Mouse (Mus musculus) neural tube, embryonic 14.5 days (tissue): ENCODE data around the gene Themis2. TPM values are rescaled to one million over a fixed set of nuclear protein-coding genes. Genes with fewer than 3 reads are reported as not detected.

Experiments
- ATAC-seq: fragments of 200-750 bp; cut with Nextera tagmentation; 2 replicates; pipeline ENCODE4 v1.8.0; 2017; ENCODE audit warnings: low read depth, mild to moderate bottlenecking, moderate TSS enrichment, moderate library complexity
- H3K27ac ChIP-seq: fragments of 300-500 bp; sonication (generic); 2 replicates; pipeline ENCODE4 v1.5.1; 2014; ENCODE audit warnings: low read depth, mild to moderate bottlenecking, control low read depth, low read length, moderate library complexity, mixed read lengths
- H3K27me3 ChIP-seq: fragments of 300-500 bp; sonication (generic); 2 replicates; pipeline ENCODE4 v1.6.1; 2014; ENCODE audit warnings: low read length; ENCODE audit not compliant: control insufficient read depth, insufficient read depth
- H3K36me3 ChIP-seq: fragments of 300-500 bp; sonication (generic); 2 replicates; pipeline ENCODE4 v1.6.1; 2014; ENCODE audit warnings: low read length, mixed read lengths; ENCODE audit not compliant: control insufficient read depth, insufficient read depth
- H3K4me1 ChIP-seq: fragments of 300-500 bp; sonication (generic); 2 replicates; pipeline ENCODE4 v1.6.1; 2014; ENCODE audit warnings: low read length; ENCODE audit not compliant: control insufficient read depth, insufficient read depth
- H3K4me2 ChIP-seq: fragments of 300-500 bp; sonication (generic); 2 replicates; pipeline ENCODE4 v1.6.1; 2014; ENCODE audit warnings: mild to moderate bottlenecking, low read depth, low read length, control low read depth
- H3K4me3 ChIP-seq: fragments of 300-500 bp; sonication (generic); 2 replicates; pipeline ENCODE4 v1.5.1; 2014; ENCODE audit warnings: low read depth, low read length, control low read depth, mixed read lengths
- H3K9ac ChIP-seq: fragments of 300-500 bp; sonication (generic); replicated peaks from 2 replicates; pipeline ENCODE4 v1.6.1; 2014; ENCODE audit warnings: low read depth, mild to moderate bottlenecking, control low read depth, low read length, mixed read lengths
- H3K9me3 ChIP-seq: fragments of 300-500 bp; sonication (generic); 2 replicates; pipeline ENCODE4 v1.6.1; 2016; ENCODE audit warnings: low read length; ENCODE audit not compliant: control insufficient read depth
- WGBS: fragments of 180-500 bp; shearing (Covaris S2); extraction: QIAGEN DNeasy Blood & Tissue Kit; methylation state at CpG from one replicate; pipeline ENCODE4 v1.1.7; 2014; 5-methylcytosine and 5-hydroxymethylcytosine counted together
- polyA plus RNA-seq: library from polyadenylated mRNA; unstranded; fragments of >200 nt; fragmentation: Nextera tagmentation; extraction: Ambion mirVana; gene quantifications from 2 replicates; pipeline ENCODE4 v1.2.1, GENCODE M21; 2014

Themis2 gene
- 0.11 and 1.1 TPM in 2 replicates for polyA plus RNA-seq

GRCm38 (mm10) chr4:132796196-132796886 is at the start of gene Themis2:
Gene Themis2, minus strand, starts transcription at chr4:132796387.
- Histone ChIP-seq H3K9ac (no peak within 1 kb of the TSS), H3K4me3 (peak within 1 kb of the TSS; percentile 8; the same call in 1 of the 2 replicates), H3K27ac (no peak within 1 kb of the TSS), H3K9me3 (no peaks in the 10 kb centered on the region), H3K27me3 (no peaks in the 10 kb centered on the region), H3K4me1 (no peaks in the 10 kb centered on the region), H3K36me3 (no peaks in the 10 kb centered on the region), H3K4me2 (peak within 1 kb of the TSS; percentile 43)
- no peak for ATAC-seq
- WGBS: 2% methylated on average over 21 of the region's 21 CpGs

- Histone ChIP-seq H3K4me3 (peak overlapping the region; percentile 83), H3K27ac (peak overlapping the region; percentile 82), H3K4me2 (peak overlapping the region; percentile 79), H3K27me3 (no peaks in the 10 kb centered on the region), H3K4me1 (peaks cover 7% of the 10 kb centered on the region), H3K9me3 (no peaks in the 10 kb centered on the region), H3K9ac (peak overlapping the region; percentile 91; the same call in 1 of the 2 replicates), H3K36me3 (peaks cover 13% of the 10 kb centered on the region)
- no peak for ATAC-seq
- WGBS: 85% methylated on average over 1 of the region's 1 CpGs
Observed at GRCm38 (mm10) chr4:132843705-132844071, 47.5 kb upstream of the Themis2 start.

GRCm38 (mm10) chr4:132842970-132843704 is 47.0 kb upstream of the Themis2 start, which contains the start of gene Ppp1r8:
Gene Ppp1r8, minus strand, starts transcription at chr4:132843169.
- no peaks in the 10 kb centered on the region for H3K27me3 ChIP-seq
- H3K9me3 ChIP-seq: no peaks in the 10 kb centered on the region
- H3K4me3 ChIP-seq: peak within 1 kb of the TSS; percentile 83
- peaks cover 7% of the 10 kb centered on the region for H3K4me1 ChIP-seq
- WGBS: 1% methylated on average over 40 of the region's 40 CpGs
- H3K27ac ChIP-seq: peak within 1 kb of the TSS; percentile 82
- peak; percentile 99 for ATAC-seq
- peaks cover 15% of the 10 kb centered on the region for H3K36me3 ChIP-seq
- peak within 1 kb of the TSS; percentile 79 for H3K4me2 ChIP-seq
- peak within 1 kb of the TSS; percentile 91 for H3K9ac ChIP-seq

GRCm38 (mm10) chr4:132842281-132842906 is 46.2 kb upstream of the Themis2 start:
- WGBS: under 1% methylated on average over 30 of the region's 30 CpGs
- no peaks in the 10 kb centered on the region for H3K9me3 ChIP-seq
- H3K27ac ChIP-seq: peak overlapping the region; percentile 82
- H3K9ac ChIP-seq: peak overlapping the region; percentile 91
- H3K4me3 ChIP-seq: peak overlapping the region; percentile 83
- H3K27me3 ChIP-seq: no peaks in the 10 kb centered on the region
- peaks cover 18% of the 10 kb centered on the region for H3K36me3 ChIP-seq
- ATAC-seq: peak; percentile 62
- H3K4me1 ChIP-seq: peaks cover 7% of the 10 kb centered on the region
- peak overlapping the region; percentile 79 for H3K4me2 ChIP-seq

GRCm38 (mm10) chr4:132841493-132841892 is 45.3 kb upstream of the Themis2 start:
- Histone ChIP-seq H3K9ac (peak overlapping the region; percentile 91; the same call in 1 of the 2 replicates), H3K4me3 (peak overlapping the region; percentile 83), H3K9me3 (no peaks in the 10 kb centered on the region), H3K4me2 (peak overlapping the region; percentile 79), H3K27ac (no peak overlapping the region), H3K36me3 (peaks cover 18% of the 10 kb centered on the region), H3K27me3 (no peaks in the 10 kb centered on the region), H3K4me1 (peaks cover 7% of the 10 kb centered on the region)
- 87% methylated on average over 3 of the region's 3 CpGs for WGBS
- no peak for ATAC-seq

GRCm38 (mm10) chr4:132823614-132824366 is 27.6 kb upstream of the Themis2 start:
- Histone ChIP-seq H3K9ac (no peak overlapping the region), H3K36me3 (peaks cover 31% of the 10 kb centered on the region), H3K4me1 (no peaks in the 10 kb centered on the region), H3K4me2 (no peak overlapping the region), H3K4me3 (no peak overlapping the region), H3K27ac (no peak overlapping the region), H3K27me3 (no peaks in the 10 kb centered on the region), H3K9me3 (no peaks in the 10 kb centered on the region; the same call in 1 of the 2 replicates)
- 72% methylated on average over 8 of the region's 8 CpGs for WGBS
- ATAC-seq: no peak

GRCm38 (mm10) chr4:132818442-132818841 is 22.3 kb upstream of the Themis2 start:
- Histone ChIP-seq H3K9me3 (no peaks in the 10 kb centered on the region; the same call in 1 of the 2 replicates), H3K27me3 (no peaks in the 10 kb centered on the region), H3K9ac (no peak overlapping the region), H3K4me2 (no peak overlapping the region), H3K4me3 (no peak overlapping the region), H3K27ac (no peak overlapping the region), H3K36me3 (no peaks in the 10 kb centered on the region), H3K4me1 (no peaks in the 10 kb centered on the region)
- WGBS: 59% methylated on average over 2 of the region's 2 CpGs
- ATAC-seq: no peak

GRCm38 (mm10) chr4:132816855-132817254 is 20.7 kb upstream of the Themis2 start:
- Histone ChIP-seq H3K4me1 (no peaks in the 10 kb centered on the region), H3K36me3 (no peaks in the 10 kb centered on the region), H3K4me3 (no peak overlapping the region), H3K27me3 (no peaks in the 10 kb centered on the region), H3K27ac (no peak overlapping the region), H3K4me2 (no peak overlapping the region), H3K9ac (no peak overlapping the region), H3K9me3 (no peaks in the 10 kb centered on the region; the same call in 1 of the 2 replicates)
- no peak for ATAC-seq
- 57% methylated on average over 2 of the region's 2 CpGs for WGBS
